Mouse (Mus musculus) left cerebral cortex, adult 11 months (tissue): ENCODE results near the gene Haus2.

Experiments
- DNase-seq: peaks from one replicate; pipeline ENCODE4 v3.0.0; 2022; ENCODE audit warnings: low spot score

Haus2 gene

DNA sequence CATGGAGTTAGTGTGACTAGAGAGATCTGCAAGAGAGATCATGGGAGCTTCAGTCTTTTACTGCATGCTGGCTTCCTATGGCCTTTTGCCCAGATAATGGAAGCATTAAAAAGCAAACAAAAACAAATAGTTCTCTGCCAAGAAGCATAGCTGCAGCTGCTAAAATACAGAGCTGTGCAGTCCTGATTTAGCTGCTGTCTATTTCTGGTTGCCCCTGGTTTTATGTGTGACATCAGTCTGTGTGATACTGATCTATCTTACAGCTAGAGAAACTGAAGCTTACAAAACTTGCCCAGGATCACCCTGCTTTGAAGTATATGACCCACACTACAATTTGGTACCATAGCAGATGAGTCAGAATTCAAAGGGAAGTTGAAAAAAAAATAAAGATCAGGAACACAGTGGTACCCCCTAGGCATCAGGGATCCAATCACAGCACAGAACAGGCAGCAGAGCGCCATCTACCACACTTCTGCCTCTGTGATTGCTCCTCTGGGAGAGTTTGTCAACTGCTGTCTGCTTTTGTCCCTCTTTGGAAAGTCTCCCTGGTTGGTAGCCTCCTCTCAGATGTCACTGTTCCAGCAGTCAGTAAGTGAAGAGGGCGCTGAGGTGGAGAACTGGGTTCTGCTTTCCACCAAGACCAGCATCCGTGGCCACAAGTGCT is 54.4 kb downstream of the Haus2 start:
- DNase-seq = no peak

DNA sequence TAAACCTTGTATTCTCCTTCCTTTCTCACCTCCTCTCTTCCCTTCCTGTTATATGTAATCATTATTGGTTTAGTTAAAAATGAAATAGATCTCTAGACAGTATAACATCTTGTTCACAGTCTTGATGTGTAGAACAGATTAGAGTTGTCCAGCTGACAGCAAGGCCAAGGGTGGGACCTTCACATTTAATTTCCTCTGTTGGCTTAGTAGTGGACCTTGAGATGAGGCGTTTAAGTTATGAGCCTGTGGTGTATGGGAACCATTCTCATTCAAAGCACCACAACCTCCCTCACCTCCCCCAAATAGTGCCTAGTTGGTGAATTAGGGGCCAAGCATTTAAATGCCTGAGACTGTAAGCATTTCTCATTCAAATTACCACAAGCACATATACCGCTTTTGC is 58.3 kb downstream of the Haus2 start:
- no peak for DNase-seq

DNA sequence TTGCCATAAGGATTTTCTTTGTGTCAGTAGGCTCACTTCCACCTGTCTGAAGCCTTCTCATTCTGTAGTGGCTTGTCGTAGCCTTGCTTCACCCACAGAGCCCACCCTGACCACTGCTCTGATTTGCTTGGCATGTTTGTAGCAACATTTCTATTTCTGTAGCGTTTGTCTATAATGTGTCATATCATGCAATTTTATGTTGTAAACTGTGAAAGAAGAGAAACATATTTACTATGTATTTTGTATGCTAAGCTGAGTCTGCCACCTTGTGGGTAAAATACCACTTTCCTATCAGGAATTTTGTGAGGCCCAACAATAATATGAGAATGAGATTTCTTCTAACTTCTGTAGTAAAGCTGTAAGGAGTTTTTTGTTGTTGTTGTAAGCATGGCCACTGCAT is 61.1 kb downstream of the Haus2 start:
- DNase-seq = no peak
